Mouse (Mus musculus) ES-E14 (cell line): ENCODE results near the gene Dync1li1.

Source experiments
- CHD2 ChIP-seq: IDR thresholded peaks from 2 replicates; pipeline ENCODE4 v1.6.1; 2014; ENCODE audit warnings: mild to moderate bottlenecking, low read depth, low read length, inconsistent platforms
- HCFC1 ChIP-seq: IDR thresholded peaks from 2 replicates; pipeline ENCODE4 v1.6.1; 2012; ENCODE audit warnings: low read length, inconsistent platforms, borderline replicate concordance; ENCODE audit not compliant: insufficient read depth
- MAFK ChIP-seq: IDR thresholded peaks from 2 replicates; pipeline ENCODE4 v1.6.1; 2014; ENCODE audit warnings: mild to moderate bottlenecking, low read depth, low read length, inconsistent platforms; ENCODE audit not compliant: insufficient read depth
- ZC3H11A ChIP-seq: IDR thresholded peaks from 2 replicates; pipeline ENCODE4 v1.6.1; 2012; ENCODE audit warnings: low read depth, mild to moderate bottlenecking, inconsistent platforms, low read length, borderline replicate concordance
- ZNF384 ChIP-seq: IDR thresholded peaks from 2 replicates; pipeline ENCODE4 v1.6.1; 2012; ENCODE audit warnings: low read depth, low read length, inconsistent platforms

DNA sequence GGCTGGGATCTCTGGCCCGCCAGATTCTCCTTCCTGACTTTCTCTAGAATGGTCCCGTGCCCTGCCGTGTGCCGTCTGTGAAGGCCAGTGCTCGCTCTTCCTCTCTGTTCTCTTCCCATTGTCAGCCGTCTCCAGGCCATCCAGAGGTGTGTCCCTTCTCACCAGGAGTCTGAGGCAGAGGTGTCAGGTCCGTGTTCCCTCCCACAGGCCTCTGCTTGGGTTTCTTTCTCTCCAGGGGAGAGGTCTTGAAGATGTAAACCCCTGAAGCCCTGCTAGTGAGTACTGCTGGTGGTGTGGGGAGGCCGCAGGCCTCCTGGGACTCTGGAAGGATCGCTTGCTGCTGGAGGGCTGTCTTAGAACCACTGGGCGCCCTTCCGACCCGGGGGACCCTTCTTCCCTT, 58.9 kb downstream of the Dync1li1 start:
- no peak for TF ChIP-seq ZNF384
- no peak for TF ChIP-seq CHD2
- TF ChIP-seq HCFC1 = no peak
- TF ChIP-seq MAFK = no peak
- no peak for TF ChIP-seq ZC3H11A
